ENCODE assay signal across 8 mouse cellular contexts in genomic region chr19:6340524-6341452, GRCm38 (mm10). TPM values are rescaled to one million over a fixed set of nuclear protein-coding genes. Genes with fewer than 3 reads are reported as not detected.
DNase-seq lines count a peak whose midpoint lies in the region; ATAC-seq and TF ChIP-seq lines count a peak whose summit lies in the region.

Gene Map4k2 (plus strand): TSS chr19:6341135.

- intact Hi-C loops in heart, postnatal 14 days (cut with DNase I), result loop anchor here (10.0 kb wide), 1 partner anchor 846 kb away; the partner anchor contains the start of gene Cfl1

- peak; percentile 92 to 95 for DNase-seq in heart, postnatal 14 days
- no peak for DNase-seq in large intestine, adult 2 months (ENCODE audit: low read depth, low spot score)
- DNase-seq in lung, adult 18-20 months, result peak; percentile 85 to 91
- peak; percentile 41 for DNase-seq in telencephalon, adult 2 months (ENCODE audit: low read depth, low spot score)

- H3K36me3 ChIP-seq in E14TG2a.4 (ENCODE audit: insufficient read depth, low read length), result peaks cover 68% of the 10 kb centered on the region
- H3K36me3 ChIP-seq in forebrain, embryonic 13.5 days (ENCODE audit: poor library complexity, severe bottlenecking), result peaks cover 67% of the 10 kb centered on the region
- H3K36me3 ChIP-seq in neural tube, embryonic 13.5 days, result peaks cover 70% of the 10 kb centered on the region

- no peaks in the 10 kb centered on the region for H3K9me3 ChIP-seq in E14TG2a.4 (ENCODE audit: low read length)
- H3K9me3 ChIP-seq in forebrain, embryonic 13.5 days (replicated peaks), result no peaks in the 10 kb centered on the region
- no peaks in the 10 kb centered on the region for H3K9me3 ChIP-seq in neural tube, embryonic 13.5 days

- no peak within 1 kb of the TSS for H3K27ac ChIP-seq in forebrain, embryonic 13.5 days
- peak within 1 kb of the TSS; percentile 18 for H3K27ac ChIP-seq in neural tube, embryonic 13.5 days (replicated peaks)

- peaks cover 80% of the 10 kb centered on the region for H3K4me1 ChIP-seq in E14TG2a.4 (replicated peaks; ENCODE audit: low read depth, low read length)
- peaks cover 39% of the 10 kb centered on the region for H3K4me1 ChIP-seq in forebrain, embryonic 13.5 days
- H3K4me1 ChIP-seq in neural tube, embryonic 13.5 days (replicated peaks), result peaks cover 37% of the 10 kb centered on the region

- ATAC-seq in cerebellum, adult (ENCODE audit: insufficient number of reproducible peaks, low FRiP score, low TSS enrichment), result peak; percentile 33; the same call in 1 of the 2 replicates
- ATAC-seq in forebrain, embryonic 13.5 days, result peak; percentile 78
- peak; percentile 28; the same call in 1 of the 2 replicates for ATAC-seq in neural tube, embryonic 13.5 days (ENCODE audit: low read depth)

- H3K9ac ChIP-seq in forebrain, embryonic 13.5 days, result peak within 1 kb of the TSS; percentile 76
- peak within 1 kb of the TSS; percentile 78 for H3K9ac ChIP-seq in neural tube, embryonic 13.5 days

- WGBS in forebrain, embryonic 13.5 days, result 12% methylated on average over 40 of the region's 72 CpGs
- WGBS in large intestine, adult 2 months, result 3% methylated on average over 66 of the region's 72 CpGs
- WGBS in neural tube, embryonic 13.5 days, result 7% methylated on average over 69 of the region's 72 CpGs

- peaks cover 14% of the 10 kb centered on the region; the same call in 1 of the 2 replicates for H3K27me3 ChIP-seq in E14TG2a.4 (ENCODE audit: insufficient read depth, low read length)
- H3K27me3 ChIP-seq in forebrain, embryonic 13.5 days, result no peaks in the 10 kb centered on the region
- no peaks in the 10 kb centered on the region for H3K27me3 ChIP-seq in neural tube, embryonic 13.5 days

- no peak for TF ChIP-seq CTCF in E14TG2a.4 (conservative IDR thresholded peaks at IDR 0.05; ENCODE audit: low read length)

- H3K4me3 ChIP-seq in E14TG2a.4 (replicated peaks; ENCODE audit: low read length), result peak within 1 kb of the TSS; percentile 87
- peak within 1 kb of the TSS; percentile 59 for H3K4me3 ChIP-seq in forebrain, embryonic 13.5 days
- H3K4me3 ChIP-seq in neural tube, embryonic 13.5 days, result peak within 1 kb of the TSS; percentile 59

- H3K4me2 ChIP-seq in forebrain, embryonic 13.5 days, result peak within 1 kb of the TSS; percentile 86
- H3K4me2 ChIP-seq in neural tube, embryonic 13.5 days, result peak within 1 kb of the TSS; percentile 85

RNA-seq across cellular contexts. Expression of gene Map4k2, which starts in this region (rescaled TPM):
- polyA plus RNA-seq in forebrain, embryonic 13.5 days (2015; fragmentation: Nextera tagmentation; extraction: Ambion mirVana), result 11.3 and 15.4 TPM in 2 replicates
- total RNA-seq in heart, postnatal 14 days (2021), result 10 to 100 TPM; 56.3 TPM
- polyA plus RNA-seq in large intestine, adult 2 months (2012; rRNA removed), result 40.8 and 64.0 TPM in 2 replicates
- polyA plus RNA-seq in neural tube, embryonic 13.5 days (2015; fragmentation: Nextera tagmentation; extraction: Ambion mirVana), result 13.5 and 17.0 TPM in 2 replicates

Comparison
In these comparisons a context has a peak if more than half of its experiments do, and no peak if none do; other contexts are left out.
1. ATAC-seq: peak in every context shown above with its lines; median percentile 78 in forebrain, embryonic 13.5 days; 33 in cerebellum, adult; 28 in neural tube, embryonic 13.5 days.